Mouse (Mus musculus) lung, embryonic 15.5 days (tissue): ENCODE data around the gene Ctsw. TPM values are rescaled to one million over a fixed set of nuclear protein-coding genes. Genes with fewer than 3 reads are reported as not detected.

Experiments
- polyA plus RNA-seq: library from polyadenylated mRNA; unstranded; fragments of >200 nt; fragmentation: Nextera tagmentation; extraction: Ambion mirVana; gene quantifications from 2 replicates; pipeline ENCODE4 v1.2.1, GENCODE M21; 2015

Ctsw gene
- polyA plus RNA-seq, 1 experiment from 2014 or later = 3.3 TPM

Other genes starting within 250 kb of the Ctsw start
- 20.6 and 21.4 TPM in 2 replicates for gene Pacs1, start 195.4 kb downstream of the Ctsw start, polyA plus RNA-seq
- 320 and 328 TPM in 2 replicates for gene Sf3b2, start 173.1 kb downstream of the Ctsw start, polyA plus RNA-seq
- 1.7 and 2.4 TPM in 2 replicates for gene Gal3st3, start 170.2 kb downstream of the Ctsw start, polyA plus RNA-seq
- gene Catsper1, start 132.8 kb downstream of the Ctsw start, polyA plus RNA-seq = not detected in 2 replicates
- gene Cst6, start 118.9 kb downstream of the Ctsw start, polyA plus RNA-seq = 0.60 and 0.69 TPM in 2 replicates
- gene Eif1ad, start 101.8 kb downstream of the Ctsw start, polyA plus RNA-seq = 61.5 and 61.8 TPM in 2 replicates
- gene Banf1, start 101.3 kb downstream of the Ctsw start, polyA plus RNA-seq = 466 and 504 TPM in 2 replicates
- gene Sart1, start 79.8 kb downstream of the Ctsw start, polyA plus RNA-seq = 67.1 and 81.7 TPM in 2 replicates
- 0.59 and 0.79 TPM in 2 replicates for gene Tsga10ip, start 66.0 kb downstream of the Ctsw start, polyA plus RNA-seq
- 243 and 268 TPM in 2 replicates for gene Drap1, start 43.5 kb downstream of the Ctsw start, polyA plus RNA-seq
- gene AI837181, start 43.4 kb downstream of the Ctsw start, polyA plus RNA-seq = 56.5 and 58.6 TPM in 2 replicates
- gene Fosl1, start 21.0 kb downstream of the Ctsw start, polyA plus RNA-seq = not detected in 2 replicates
- gene Ccdc85b, start 10.6 kb downstream of the Ctsw start, polyA plus RNA-seq = 12.1 and 12.4 TPM in 2 replicates
- 101 and 117 TPM in 2 replicates for gene Fibp, start 7.9 kb downstream of the Ctsw start, polyA plus RNA-seq
- gene Efemp2, start 5.4 kb upstream of the Ctsw start, polyA plus RNA-seq = 198 and 208 TPM in 2 replicates
- 40.2 and 43.9 TPM in 2 replicates for gene Mus81, start 19.9 kb upstream of the Ctsw start, polyA plus RNA-seq
- gene Cfl1, start 21.9 kb upstream of the Ctsw start, polyA plus RNA-seq = 2,855 and 2,978 TPM in 2 replicates
- gene 1700020D05Rik, start 35.3 kb upstream of the Ctsw start, polyA plus RNA-seq = 0.20 TPM in 1 of 2 replicates, not detected in the other
- 5.8 and 7.4 TPM in 2 replicates for gene Snx32, start 42.0 kb upstream of the Ctsw start, polyA plus RNA-seq
- 2.1 and 2.2 TPM in 2 replicates for gene Ovol1, start 92.1 kb upstream of the Ctsw start, polyA plus RNA-seq
- gene Ap5b1, start 99.5 kb upstream of the Ctsw start, polyA plus RNA-seq = 5.7 and 5.9 TPM in 2 replicates
- gene Rnaseh2c, start 133.4 kb upstream of the Ctsw start, polyA plus RNA-seq = 143 and 153 TPM in 2 replicates
- gene Kat5, start 141.7 kb upstream of the Ctsw start, polyA plus RNA-seq = 51.9 and 54.4 TPM in 2 replicates
- gene Rela, start 169.0 kb upstream of the Ctsw start, polyA plus RNA-seq = 52.7 and 53.8 TPM in 2 replicates
- 44.7 and 48.0 TPM in 2 replicates for gene Sipa1, start 195.2 kb upstream of the Ctsw start, polyA plus RNA-seq
- gene Map3k11, start 220.2 kb upstream of the Ctsw start, polyA plus RNA-seq = 44.1 and 45.2 TPM in 2 replicates
- 18.2 and 20.9 TPM in 2 replicates for gene Pcnx3, start 220.4 kb upstream of the Ctsw start, polyA plus RNA-seq
- 0.69 TPM in 1 of 2 replicates, not detected in the other for gene Kcnk7, start 235.9 kb upstream of the Ctsw start, polyA plus RNA-seq